ENCODE assay signal across 9 mouse cellular contexts in genomic region chr4:43964326-43964833, GRCm38 (mm10). TPM values are rescaled to one million over a fixed set of nuclear protein-coding genes. Genes with fewer than 3 reads are reported as not detected.
A peak's percentile ranks its signal among the peaks of the same experiment; 100 is the strongest.
DNase-seq lines count a peak whose midpoint lies in the region; ATAC-seq and TF ChIP-seq lines count a peak whose summit lies in the region.
"Had no signal": no experiment of that assay in that cellular context is flagged by ENCODE, and none has a peak within 500 bp of the region (broad histone marks: within the 10 kb centered on the region; RNA-seq: fewer than 3 reads in every experiment).

No protein-coding gene starts in this region.

- H3K9ac ChIP-seq in CH12.LX (ENCODE audit: insufficient read depth, low read depth), result no peak overlapping the region
- H3K9ac ChIP-seq in intestine, embryonic 15.5 days, result no peak overlapping the region
- H3K9ac ChIP-seq: limb, embryonic 13.5 days had no signal

- H3K4me3 ChIP-seq in CH12.LX (replicated peaks in 1 of 3; ENCODE audit: low read depth in 2 of 3, low read length in 2 of 3, poor library complexity in 1 of 3), result no peak overlapping the region
- H3K4me3 ChIP-seq in intestine, embryonic 15.5 days (replicated peaks), result no peak overlapping the region
- H3K4me3 ChIP-seq: limb, embryonic 13.5 days had no signal

- TF ChIP-seq CTCF in CH12.LX (conservative IDR thresholded peaks at IDR 0.05 in 1 of 2, IDR thresholded peaks at IDR 0.05 in 1 of 2; ENCODE audit: low read depth in 2 of 2, low read length in 2 of 2), result no peak

- DNase-seq in CH12.LX (ENCODE audit: extremely low read depth), result no peak
- DNase-seq in Muller cell, postnatal 12 days (ENCODE audit: inconsistent ontology term), result peak; percentile 52
- peak; percentile 72 for DNase-seq in lung, postnatal 25 days (ENCODE audit: low spot score)
- no peak for DNase-seq in ovary, adult 18-20 months (ENCODE audit: low spot score)
- DNase-seq in left cerebral cortex, adult 8-10 months (ENCODE audit: low spot score in 2 of 2), result no peak
- no peak for DNase-seq in cerebellum, adult 11-12 months
- DNase-seq: cerebellum, postnatal 10 days had no signal

- H3K9me3 ChIP-seq in CH12.LX (replicated peaks; ENCODE audit: low read length), result no peaks in the 10 kb centered on the region
- H3K9me3 ChIP-seq in intestine, embryonic 15.5 days, result no peaks in the 10 kb centered on the region
- H3K9me3 ChIP-seq: limb, embryonic 13.5 days had no signal

- H3K27me3 ChIP-seq in CH12.LX (replicated peaks), result no peaks in the 10 kb centered on the region
- no peaks in the 10 kb centered on the region for H3K27me3 ChIP-seq in intestine, embryonic 15.5 days (replicated peaks)
- H3K27me3 ChIP-seq: limb, embryonic 13.5 days had no signal

- in situ Hi-C loops in CH12.LX (cut with MboI; ENCODE audit: low pct_ligation_motif_present, low pct_unique_long_range_greater_than_20kb, low sequenced_read_pairs), result no loop called here

- dilution Hi-C loops in CH12.LX (cut with MboI; ENCODE audit: extremely low pct_ligation_motif_present, extremely low pct_unique_long_range_greater_than_20kb, low sequenced_read_pairs), result no loop called here

- no peak for TF ChIP-seq POLR2A in CH12.LX (IDR thresholded peaks at IDR 0.05; ENCODE audit: low read depth, low read length)

- peak; percentile 44; the same call in 1 of the 2 replicates for ATAC-seq in intestine, embryonic 15.5 days

- no peak overlapping the region for H3K27ac ChIP-seq in CH12.LX (ENCODE audit: insufficient read depth, low read depth)
- 0 out of 2 replicates have a peak overlapping the region, but pooled peaks have one; percentile 25 for H3K27ac ChIP-seq in intestine, embryonic 15.5 days
- H3K27ac ChIP-seq: limb, embryonic 13.5 days had no signal

- 46% methylated on average over 2 of the region's 2 CpGs for WGBS in intestine, embryonic 15.5 days

- H3K79me2 ChIP-seq in CH12.LX (replicated peaks; ENCODE audit: control insufficient read depth, extremely low read depth, insufficient read depth, poor library complexity, severe bottlenecking), result peaks cover 9% of the 10 kb centered on the region

- peak overlapping the region; percentile 45 for H3K4me2 ChIP-seq in CH12.LX (ENCODE audit: insufficient read depth, low read depth, poor library complexity, severe bottlenecking)
- H3K4me2 ChIP-seq in intestine, embryonic 15.5 days (replicated peaks), result 0 out of 2 replicates have a peak overlapping the region, but pooled peaks have one; percentile 9
- H3K4me2 ChIP-seq: limb, embryonic 13.5 days had no signal

- TF ChIP-seq RAD21 in CH12.LX (IDR thresholded peaks at IDR 0.05; ENCODE audit: low read depth, low read length), result no peak

- TF ChIP-seq EP300 in CH12.LX (IDR thresholded peaks at IDR 0.05; ENCODE audit: low read length), result no peak

- H3K4me1 ChIP-seq in CH12.LX (ENCODE audit: control insufficient read depth in 1 of 2, insufficient read depth in 2 of 2), result peaks cover 36 to 87% of the 10 kb centered on the region in 2 experiments
- H3K4me1 ChIP-seq in intestine, embryonic 15.5 days (replicated peaks), result peaks cover 41% of the 10 kb centered on the region

- peaks cover 5 to 54% of the 10 kb centered on the region in 2 experiments for H3K36me3 ChIP-seq in CH12.LX (replicated peaks in 1 of 2; ENCODE audit: control insufficient read depth in 1 of 2, insufficient read depth in 1 of 2, low read length in 1 of 2)
- no peaks in the 10 kb centered on the region for H3K36me3 ChIP-seq in intestine, embryonic 15.5 days
- H3K36me3 ChIP-seq: limb, embryonic 13.5 days had no signal

TF ChIP-seq in CH12.LX, 34 proteins besides CTCF, POLR2A, EP300 and RAD21:
- no peak for TF ChIP-seq NELFE (IDR thresholded peaks at IDR 0.05; ENCODE audit: low read depth, low read length)
- TF ChIP-seq CHD2 (IDR thresholded peaks at IDR 0.05; ENCODE audit: low read length), result peak; percentile 28; the same call in 1 of the 2 replicates
- no peak for TF ChIP-seq ETS1 (conservative IDR thresholded peaks at IDR 0.05; ENCODE audit: low read depth, low read length)
- TF ChIP-seq ELF1 (IDR thresholded peaks at IDR 0.05; ENCODE audit: low read depth, low read length), result 0 out of 2 replicates have a peak, but pooled peaks have one; percentile 13

RNA-seq across cellular contexts. Expression of gene Glipr2, which starts 7.2 kb away (rescaled TPM):
- total RNA-seq in CH12.LX (2012; rRNA removed) (47.6 and 60.3 TPM in 2 replicates), CH12.LX (2014; rRNA removed) (138 and 146 TPM in 2 replicates)
- polyA plus RNA-seq in CH12.LX (2012; ENCODE audit: insufficient read length, low read depth), result 57.2 and 62.8 TPM in 2 replicates
- 85.4 and 88.7 TPM in 2 replicates for polyA plus RNA-seq in intestine, embryonic 15.5 days (2015; fragmentation: Nextera tagmentation; extraction: Ambion mirVana)
- 1 to 10 TPM; 3.0 to 4.9 (median 3.3) TPM for total RNA-seq in left cerebral cortex, adult 8-10 months (2022)

RNA-seq across cellular contexts. Expression of gene Ccin, which starts 18.9 kb away (rescaled TPM):
- total RNA-seq in CH12.LX (2012; rRNA removed) (not detected in 2 replicates), CH12.LX (2014; rRNA removed) (0.11 TPM in 1 of 2 replicates, not detected in the other)
- not detected in 2 replicates for polyA plus RNA-seq in CH12.LX (2012; ENCODE audit: insufficient read length, low read depth)
- not detected in 2 replicates for polyA plus RNA-seq in intestine, embryonic 15.5 days (2015; fragmentation: Nextera tagmentation; extraction: Ambion mirVana)
- total RNA-seq in left cerebral cortex, adult 8-10 months (2022), result not detected
- polyA plus RNA-seq: limb, embryonic 13.5 days had no signal

RNA-seq across cellular contexts. Expression of gene Clta, which starts 39.9 kb away (rescaled TPM):
- total RNA-seq in CH12.LX (2012; rRNA removed) (301 and 349 TPM in 2 replicates), CH12.LX (2014; rRNA removed) (450 and 454 TPM in 2 replicates)
- polyA plus RNA-seq in CH12.LX (2012; ENCODE audit: insufficient read length, low read depth), result 454 and 493 TPM in 2 replicates
- polyA plus RNA-seq in intestine, embryonic 15.5 days (2015; fragmentation: Nextera tagmentation; extraction: Ambion mirVana), result 260 and 272 TPM in 2 replicates
- 100 to 1,000 TPM; 270 to 279 (median 276) TPM for total RNA-seq in left cerebral cortex, adult 8-10 months (2022)

Comparison
In these comparisons a context has a peak if more than half of its experiments do, and no peak if none do; other contexts are left out.
1. DNase-seq: peak in Muller cell, postnatal 12 days (single experiment) and lung, postnatal 25 days (single experiment); none in CH12.LX (single experiment), ovary, adult 18-20 months (single experiment), left cerebral cortex, adult 8-10 months (0 of 2) and cerebellum, adult 11-12 months (single experiment).
2. RNA of gene Glipr2, which starts 7.2 kb away (total RNA-seq): 47.6 to 146 TPM in CH12.LX; 3.0 to 4.9 TPM in left cerebral cortex, adult 8-10 months; every median in the first group is over 4 times any median in the second.